8 mouse cellular contexts compared by ENCODE assay signal in the genomic region with DNA sequence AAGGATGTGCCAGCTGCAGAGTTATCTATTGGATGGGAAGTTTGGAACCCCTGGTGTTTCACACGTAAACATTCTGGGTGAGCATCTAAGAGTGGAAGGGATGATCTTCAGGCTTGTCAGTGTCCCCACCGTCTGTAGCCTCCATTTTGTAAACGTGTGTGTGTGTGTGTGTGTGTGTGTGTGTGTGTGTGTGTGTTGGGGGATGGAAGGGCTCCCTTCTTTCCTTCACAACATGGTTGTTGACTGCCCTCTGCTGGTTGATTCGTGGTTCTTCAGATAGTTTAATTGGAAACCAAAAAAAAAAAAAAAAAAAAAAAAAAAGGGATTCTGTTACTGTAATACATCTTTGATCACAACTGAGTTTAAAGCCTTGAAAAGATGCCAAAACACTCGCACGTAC. TPM values are rescaled to one million over a fixed set of nuclear protein-coding genes. Genes with fewer than 3 reads are reported as not detected.
A peak's percentile ranks its signal among the peaks of the same experiment; 100 is the strongest.
DNase-seq lines count a peak whose midpoint lies in the region; ATAC-seq and TF ChIP-seq lines count a peak whose summit lies in the region.

No protein-coding gene starts in this region.

- no peak overlapping the region for H3K4me3 ChIP-seq in intestine, postnatal 0 days (ENCODE audit: low read depth, low read length)
- no peak overlapping the region for H3K4me3 ChIP-seq in limb, embryonic 14.5 days (replicated peaks; ENCODE audit: low read length)
- H3K4me3 ChIP-seq in midbrain, embryonic 16.5 days (ENCODE audit: low read depth, low read length) = no peak overlapping the region; the same call in 1 of the 2 replicates

- H3K4me2 ChIP-seq in intestine, postnatal 0 days (replicated peaks; ENCODE audit: low read depth) = no peak overlapping the region
- H3K4me2 ChIP-seq in limb, embryonic 14.5 days (replicated peaks; ENCODE audit: low read depth, low read length, severe bottlenecking) = peak overlapping the region; percentile 41
- H3K4me2 ChIP-seq in midbrain, embryonic 16.5 days (ENCODE audit: low read length) = peak overlapping the region; percentile 35

- peak; percentile 87 for DNase-seq in 3T3-L1 (ENCODE audit: low read depth, low spot score)
- peak; percentile 72 for DNase-seq in embryo, embryonic 11.5 days (ENCODE audit: low read depth, low spot score)
- DNase-seq in limb, embryonic 14.5 days (ENCODE audit: low spot score) = peak; percentile 94
- peak; percentile 62 to 81 for DNase-seq in spleen, postnatal 36 days (ENCODE audit: low spot score in 2 of 2)

- H3K4me1 ChIP-seq in intestine, postnatal 0 days (replicated peaks; ENCODE audit: control insufficient read depth, insufficient read depth, low read length) = no peaks in the 10 kb centered on the region
- no peaks in the 10 kb centered on the region for H3K4me1 ChIP-seq in limb, embryonic 14.5 days (ENCODE audit: control insufficient read depth, insufficient read depth, low read length)
- H3K4me1 ChIP-seq in midbrain, embryonic 16.5 days (ENCODE audit: control insufficient read depth, insufficient read depth, low read length) = 0 out of 2 replicates have a peak, but pooled peaks cover 2% of the 10 kb centered on the region

- no peaks in the 10 kb centered on the region for H3K27me3 ChIP-seq in intestine, postnatal 0 days (replicated peaks; ENCODE audit: control insufficient read depth, insufficient read depth, low read length)
- H3K27me3 ChIP-seq in limb, embryonic 14.5 days (ENCODE audit: control insufficient read depth, insufficient read depth, low read length) = no peaks in the 10 kb centered on the region
- H3K27me3 ChIP-seq in midbrain, embryonic 16.5 days (ENCODE audit: control insufficient read depth, insufficient read depth, low read depth, low read length) = no peaks in the 10 kb centered on the region

- no peaks in the 10 kb centered on the region for H3K36me3 ChIP-seq in intestine, postnatal 0 days (ENCODE audit: control insufficient read depth, insufficient read depth)
- H3K36me3 ChIP-seq in limb, embryonic 14.5 days (ENCODE audit: control insufficient read depth, insufficient read depth, low read length) = no peaks in the 10 kb centered on the region
- no peaks in the 10 kb centered on the region for H3K36me3 ChIP-seq in midbrain, embryonic 16.5 days (ENCODE audit: control insufficient read depth, insufficient read depth, low read length)

- H3K27ac ChIP-seq in intestine, postnatal 0 days (ENCODE audit: low read depth, low read length) = no peak overlapping the region
- H3K27ac ChIP-seq in limb, embryonic 14.5 days (replicated peaks; ENCODE audit: low read depth, low read length) = no peak overlapping the region
- H3K27ac ChIP-seq in midbrain, embryonic 16.5 days (ENCODE audit: low read length) = no peak overlapping the region

- peak; percentile 81 for TF ChIP-seq CTCF in intestine, postnatal 0 days (IDR thresholded peaks at IDR 0.05; ENCODE audit: low read depth)

- peak; percentile 28 for ATAC-seq in activated CD4-positive, CD25-positive, alpha-beta regulatory T cell, adult 4 months
- peak; percentile 61 for ATAC-seq in granulocyte monocyte progenitor cell, adult 5-6 weeks (replicated peaks; ENCODE audit: poor library complexity, severe bottlenecking)
- no peak for ATAC-seq in intestine, postnatal 0 days
- no peak for ATAC-seq in limb, embryonic 14.5 days (ENCODE audit: low FRiP score, low read depth)
- no peak for ATAC-seq in midbrain, embryonic 16.5 days

- 2% methylated on average over 6 of the region's 6 CpGs for WGBS in intestine, postnatal 0 days
- 5% methylated on average over 6 of the region's 6 CpGs for WGBS in limb, embryonic 14.5 days
- WGBS in midbrain, embryonic 16.5 days = 1% methylated on average over 6 of the region's 6 CpGs

- TF ChIP-seq POLR2A in limb, embryonic 14.5 days (IDR thresholded peaks at IDR 0.05; ENCODE audit: borderline replicate concordance, extremely low read depth, insufficient read depth, insufficient read length) = no peak

- no peaks in the 10 kb centered on the region for H3K9me3 ChIP-seq in intestine, postnatal 0 days (ENCODE audit: control insufficient read depth)
- no peaks in the 10 kb centered on the region for H3K9me3 ChIP-seq in limb, embryonic 14.5 days (ENCODE audit: control insufficient read depth, low read length)
- no peaks in the 10 kb centered on the region for H3K9me3 ChIP-seq in midbrain, embryonic 16.5 days (replicated peaks; ENCODE audit: control insufficient read depth, low read length, poor library complexity, severe bottlenecking)

- H3K9ac ChIP-seq in intestine, postnatal 0 days (ENCODE audit: low read depth, low read length) = no peak overlapping the region
- no peak overlapping the region for H3K9ac ChIP-seq in limb, embryonic 14.5 days (ENCODE audit: low read depth, low read length, severe bottlenecking)
- no peak overlapping the region for H3K9ac ChIP-seq in midbrain, embryonic 16.5 days (ENCODE audit: low read depth, low read length)

RNA-seq across cellular contexts. Expression of a gene that starts 3.8 kb away (rescaled TPM):
- 10 to 100 TPM; 53.8 to 54.8 TPM for polyA plus RNA-seq in activated CD4-positive, CD25-positive, alpha-beta regulatory T cell, adult 4 months (2017; shearing (Covaris generic))
- 90.4 and 113 TPM in 2 replicates for total RNA-seq in granulocyte monocyte progenitor cell, adult 5-6 weeks (2014; fragmentation: Nextera tagmentation)
- 56.4 and 56.9 TPM in 2 replicates for total RNA-seq in granulocyte monocyte progenitor cell, adult 5-6 weeks (2017)
- polyA plus RNA-seq in intestine, postnatal 0 days (2015; fragmentation: Nextera tagmentation; extraction: Ambion mirVana) = 31.1 and 31.6 TPM in 2 replicates
- polyA plus RNA-seq in limb, embryonic 14.5 days (2012; rRNA removed) = 216 and 219 TPM in 2 replicates
- polyA plus RNA-seq in limb, embryonic 14.5 days (2014; fragmentation: Nextera tagmentation; extraction: Ambion mirVana) = 98.0 and 110 TPM in 2 replicates
- polyA plus RNA-seq in midbrain, embryonic 16.5 days (2015; fragmentation: Nextera tagmentation; extraction: Ambion mirVana) = 185 and 195 TPM in 2 replicates

RNA-seq across cellular contexts. Expression of a gene that starts 38.7 kb away (rescaled TPM):
- 1,000 to 10,000 TPM; 1,113 TPM for polyA plus RNA-seq in activated CD4-positive, CD25-positive, alpha-beta regulatory T cell, adult 4 months (2017; shearing (Covaris generic))
- total RNA-seq in granulocyte monocyte progenitor cell, adult 5-6 weeks (2014; fragmentation: Nextera tagmentation) = 1,019 and 1,105 TPM in 2 replicates
- total RNA-seq in granulocyte monocyte progenitor cell, adult 5-6 weeks (2017) = 1,278 and 1,308 TPM in 2 replicates
- 2,493 and 2,543 TPM in 2 replicates for polyA plus RNA-seq in intestine, postnatal 0 days (2015; fragmentation: Nextera tagmentation; extraction: Ambion mirVana)
- 1,142 and 1,623 TPM in 2 replicates for polyA plus RNA-seq in limb, embryonic 14.5 days (2012; rRNA removed)
- 1,081 and 1,105 TPM in 2 replicates for polyA plus RNA-seq in limb, embryonic 14.5 days (2014; fragmentation: Nextera tagmentation; extraction: Ambion mirVana)
- 852 and 855 TPM in 2 replicates for polyA plus RNA-seq in midbrain, embryonic 16.5 days (2015; fragmentation: Nextera tagmentation; extraction: Ambion mirVana)

RNA-seq across cellular contexts. Expression of a gene that starts 43.2 kb away (rescaled TPM):
- polyA plus RNA-seq in activated CD4-positive, CD25-positive, alpha-beta regulatory T cell, adult 4 months (2017; shearing (Covaris generic)) = 1 to 10 TPM; 2.0 to 6.9 TPM
- total RNA-seq in granulocyte monocyte progenitor cell, adult 5-6 weeks (2014; fragmentation: Nextera tagmentation) = 10.7 and 13.7 TPM in 2 replicates
- total RNA-seq in granulocyte monocyte progenitor cell, adult 5-6 weeks (2017) = 1.2 and 1.7 TPM in 2 replicates
- 1.3 and 1.8 TPM in 2 replicates for polyA plus RNA-seq in intestine, postnatal 0 days (2015; fragmentation: Nextera tagmentation; extraction: Ambion mirVana)
- polyA plus RNA-seq in limb, embryonic 14.5 days (2012; rRNA removed) = 54.9 and 56.7 TPM in 2 replicates
- 6.1 and 6.6 TPM in 2 replicates for polyA plus RNA-seq in limb, embryonic 14.5 days (2014; fragmentation: Nextera tagmentation; extraction: Ambion mirVana)
- polyA plus RNA-seq in midbrain, embryonic 16.5 days (2015; fragmentation: Nextera tagmentation; extraction: Ambion mirVana) = 5.3 and 6.4 TPM in 2 replicates

RNA-seq across cellular contexts. Expression of a gene that starts 43.8 kb away (rescaled TPM):
- polyA plus RNA-seq in activated CD4-positive, CD25-positive, alpha-beta regulatory T cell, adult 4 months (2017; shearing (Covaris generic)) = 10 to 100 TPM; 26.1 to 39.3 TPM
- 15.7 and 29.1 TPM in 2 replicates for total RNA-seq in granulocyte monocyte progenitor cell, adult 5-6 weeks (2014; fragmentation: Nextera tagmentation)
- 16.5 and 18.6 TPM in 2 replicates for total RNA-seq in granulocyte monocyte progenitor cell, adult 5-6 weeks (2017)
- 29.1 and 33.1 TPM in 2 replicates for polyA plus RNA-seq in intestine, postnatal 0 days (2015; fragmentation: Nextera tagmentation; extraction: Ambion mirVana)
- 37.0 and 38.1 TPM in 2 replicates for polyA plus RNA-seq in limb, embryonic 14.5 days (2012; rRNA removed)
- 35.7 and 36.1 TPM in 2 replicates for polyA plus RNA-seq in limb, embryonic 14.5 days (2014; fragmentation: Nextera tagmentation; extraction: Ambion mirVana)
- polyA plus RNA-seq in midbrain, embryonic 16.5 days (2015; fragmentation: Nextera tagmentation; extraction: Ambion mirVana) = 105 and 108 TPM in 2 replicates

RNA-seq across cellular contexts. Expression of a gene that starts 44.0 kb away (rescaled TPM):
- 10 to 100 TPM; 75.0 to 81.0 TPM for polyA plus RNA-seq in activated CD4-positive, CD25-positive, alpha-beta regulatory T cell, adult 4 months (2017; shearing (Covaris generic))
- total RNA-seq in granulocyte monocyte progenitor cell, adult 5-6 weeks (2014; fragmentation: Nextera tagmentation) = 80.4 and 115 TPM in 2 replicates
- total RNA-seq in granulocyte monocyte progenitor cell, adult 5-6 weeks (2017) = 58.6 and 60.5 TPM in 2 replicates
- polyA plus RNA-seq in intestine, postnatal 0 days (2015; fragmentation: Nextera tagmentation; extraction: Ambion mirVana) = 79.2 and 82.5 TPM in 2 replicates
- 38.9 and 42.3 TPM in 2 replicates for polyA plus RNA-seq in limb, embryonic 14.5 days (2012; rRNA removed)
- 68.6 and 71.9 TPM in 2 replicates for polyA plus RNA-seq in limb, embryonic 14.5 days (2014; fragmentation: Nextera tagmentation; extraction: Ambion mirVana)
- 141 and 150 TPM in 2 replicates for polyA plus RNA-seq in midbrain, embryonic 16.5 days (2015; fragmentation: Nextera tagmentation; extraction: Ambion mirVana)

Comparison
In these comparisons a context has a peak if more than half of its experiments do, and no peak if none do; other contexts are left out.
1. ATAC-seq: peak in activated CD4-positive, CD25-positive, alpha-beta regulatory T cell, adult 4 months (single experiment) and granulocyte monocyte progenitor cell, adult 5-6 weeks (single experiment); none in intestine, postnatal 0 days (single experiment), limb, embryonic 14.5 days (single experiment) and midbrain, embryonic 16.5 days (single experiment).
2. Peak in every context shown above with its lines, with median percentiles within 50 percentile points of each other: DNase-seq.